In the genomic region with DNA sequence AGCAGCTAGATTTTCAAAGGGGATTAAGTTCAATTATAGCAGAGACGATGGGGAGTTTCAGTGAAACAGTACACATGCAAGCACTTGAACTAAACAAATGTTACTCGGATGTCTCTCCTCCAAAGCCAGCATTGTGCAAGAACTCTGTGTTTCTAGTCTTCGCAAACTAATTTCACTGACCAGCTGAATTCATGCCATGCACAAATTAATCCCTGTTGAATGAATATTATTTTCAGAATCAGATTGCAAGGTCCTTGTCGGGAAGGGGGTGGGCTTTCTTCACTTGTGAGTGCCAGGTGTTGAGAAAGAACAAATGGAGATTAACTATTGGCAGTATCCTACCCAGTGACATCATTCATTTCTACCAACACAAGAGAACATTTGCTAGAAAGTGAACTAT, we compare ENCODE assay signal across 28 mouse cellular contexts.
DNase-seq lines count a peak whose midpoint lies in the region; ATAC-seq lines count a peak whose summit lies in the region.
"Had no signal": no experiment of that assay in that cellular context is flagged by ENCODE, and none has a peak within 500 bp of the region (broad histone marks: within the 10 kb centered on the region; RNA-seq: fewer than 3 reads in every experiment).

No protein-coding gene starts in this region.

- WGBS in embryonic facial prominence, embryonic 11.5 days, result 66% methylated on average over 4 of the region's 4 CpGs
- WGBS in embryonic facial prominence, embryonic 10.5 days, result 76% methylated on average over 4 of the region's 4 CpGs

- no peaks in the 10 kb centered on the region; the same call in 1 of the 2 replicates for H3K4me1 ChIP-seq in embryonic facial prominence, embryonic 11.5 days (ENCODE audit: control insufficient read depth, insufficient read depth, low read length)
- H3K4me1 ChIP-seq in embryonic facial prominence, embryonic 10.5 days, result 0 out of 2 replicates have a peak, but pooled peaks cover 4% of the 10 kb centered on the region
- H3K4me1 ChIP-seq: heart, embryonic 12.5 days; hindbrain, embryonic 12.5 days; kidney, embryonic 15.5 days; liver, embryonic 13.5 days; midbrain, embryonic 15.5 days; neural tube, embryonic 13.5 days had no signal

- intact Hi-C loops in heart, postnatal 25 days (cut with DNase I), result no loop called here

- H3K27me3 ChIP-seq in embryonic facial prominence, embryonic 11.5 days (ENCODE audit: control insufficient read depth, insufficient read depth, low read length), result no peaks in the 10 kb centered on the region
- H3K27me3 ChIP-seq in embryonic facial prominence, embryonic 10.5 days (replicated peaks; ENCODE audit: low read depth, poor library complexity, severe bottlenecking), result no peaks in the 10 kb centered on the region
- H3K27me3 ChIP-seq: forebrain, embryonic 15.5 days; heart, embryonic 12.5 days; hindbrain, embryonic 12.5 days; kidney, embryonic 15.5 days; limb, embryonic 13.5 days; liver, embryonic 13.5 days; midbrain, embryonic 15.5 days; neural tube, embryonic 13.5 days had no signal

- H3K9me3 ChIP-seq in embryonic facial prominence, embryonic 11.5 days (replicated peaks; ENCODE audit: control insufficient read depth, low read length), result no peaks in the 10 kb centered on the region
- H3K9me3 ChIP-seq in embryonic facial prominence, embryonic 10.5 days, result no peaks in the 10 kb centered on the region
- H3K9me3 ChIP-seq: forebrain, embryonic 15.5 days; heart, embryonic 12.5 days; hindbrain, embryonic 12.5 days; kidney, embryonic 15.5 days; limb, embryonic 13.5 days; liver, embryonic 13.5 days; midbrain, embryonic 15.5 days; neural tube, embryonic 13.5 days had no signal

- ATAC-seq in embryonic facial prominence, embryonic 11.5 days (replicated peaks; ENCODE audit: insufficient number of reproducible peaks, low FRiP score, low TSS enrichment, low read depth), result no peak
- ATAC-seq in granulocyte monocyte progenitor cell, adult 5-6 weeks (replicated peaks; ENCODE audit: poor library complexity, severe bottlenecking), result no peak
- ATAC-seq: forebrain, embryonic 15.5 days; intestine, postnatal 0 days; midbrain, embryonic 15.5 days had no signal

- H3K9ac ChIP-seq in embryonic facial prominence, embryonic 11.5 days (replicated peaks; ENCODE audit: low read length), result no peak overlapping the region
- H3K9ac ChIP-seq: forebrain, embryonic 15.5 days; heart, embryonic 12.5 days; hindbrain, embryonic 12.5 days; kidney, embryonic 15.5 days; limb, embryonic 13.5 days; liver, embryonic 13.5 days; midbrain, embryonic 15.5 days; neural tube, embryonic 13.5 days had no signal

- no peak overlapping the region for H3K27ac ChIP-seq in embryonic facial prominence, embryonic 11.5 days (replicated peaks; ENCODE audit: low read depth, low read length)
- no peak overlapping the region for H3K27ac ChIP-seq in embryonic facial prominence, embryonic 10.5 days (replicated peaks)
- H3K27ac ChIP-seq: hindbrain, embryonic 12.5 days; kidney, embryonic 15.5 days; limb, embryonic 13.5 days; liver, embryonic 13.5 days; macrophage; midbrain, embryonic 15.5 days; neural tube, embryonic 13.5 days had no signal

- peak; percentile 18 for DNase-seq in embryonic facial prominence, embryonic 11.5 days (ENCODE audit: low spot score)
- DNase-seq in embryonic facial prominence, embryonic 10.5 days (ENCODE audit: low spot score), result no peak
- peak; percentile 7 for DNase-seq in heart, adult 8-10 months (ENCODE audit: low spot score)
- no peak for DNase-seq in heart, postnatal 25 days (ENCODE audit: low spot score)
- peak; percentile 15 for DNase-seq in fibroblast of lung, adult 2 months (ENCODE audit: low read depth)
- DNase-seq in lung, postnatal 36 days, result peak; percentile 35
- DNase-seq in kidney, adult 18-20 months, result no peak
- DNase-seq: adrenal gland, postnatal 10 days; cerebellum, adult 8-10 months; gastrocnemius, postnatal 25 days; heart, postnatal 10 days; kidney, postnatal 36 days; layer of hippocampus, postnatal 36 days; liver, embryonic 13.5 days; right cerebral cortex, postnatal 4 days; thymus, adult 18-20 months; thymus, postnatal 4 days had no signal

- H3K4me2 ChIP-seq in embryonic facial prominence, embryonic 11.5 days (ENCODE audit: low read depth, low read length), result no peak overlapping the region
- H3K4me2 ChIP-seq: forebrain, embryonic 15.5 days; heart, embryonic 12.5 days; hindbrain, embryonic 12.5 days; kidney, embryonic 15.5 days; limb, embryonic 13.5 days; liver, embryonic 13.5 days; midbrain, embryonic 15.5 days; neural tube, embryonic 13.5 days had no signal

- no peaks in the 10 kb centered on the region for H3K36me3 ChIP-seq in embryonic facial prominence, embryonic 11.5 days (replicated peaks; ENCODE audit: control insufficient read depth, insufficient read depth, low read depth, low read length)
- H3K36me3 ChIP-seq in embryonic facial prominence, embryonic 10.5 days (replicated peaks), result no peaks in the 10 kb centered on the region
- H3K36me3 ChIP-seq: forebrain, embryonic 15.5 days; heart, embryonic 12.5 days; hindbrain, embryonic 12.5 days; kidney, embryonic 15.5 days; limb, embryonic 13.5 days; liver, embryonic 13.5 days; midbrain, embryonic 15.5 days; neural tube, embryonic 13.5 days had no signal

- no peak overlapping the region for H3K4me3 ChIP-seq in embryonic facial prominence, embryonic 11.5 days (ENCODE audit: low read depth, low read length)
- H3K4me3 ChIP-seq in embryonic facial prominence, embryonic 10.5 days, result no peak overlapping the region
- H3K4me3 ChIP-seq: forebrain, embryonic 15.5 days; heart, embryonic 12.5 days; hindbrain, embryonic 12.5 days; kidney, embryonic 15.5 days; limb, embryonic 13.5 days; liver, embryonic 13.5 days; midbrain, embryonic 15.5 days; myocyte; neural tube, embryonic 13.5 days had no signal

Comparison
In these comparisons a context has a peak if more than half of its experiments do, and no peak if none do; other contexts are left out.
1. DNase-seq: peak in embryonic facial prominence, embryonic 11.5 days (single experiment), heart, adult 8-10 months (single experiment), fibroblast of lung, adult 2 months (single experiment) and lung, postnatal 36 days (single experiment); none in embryonic facial prominence, embryonic 10.5 days (single experiment), heart, postnatal 25 days (single experiment) and kidney, adult 18-20 months (single experiment).